ENCODE assay signal across 11 mouse cellular contexts in genomic region chr10:81027331-81027730, GRCm38 (mm10). TPM values are rescaled to one million over a fixed set of nuclear protein-coding genes. Genes with fewer than 3 reads are reported as not detected.
DNase-seq lines count a peak whose midpoint lies in the region; ATAC-seq lines count a peak whose summit lies in the region.
"Had no signal": no experiment of that assay in that cellular context is flagged by ENCODE, and none has a peak within 500 bp of the region (broad histone marks: within the 10 kb centered on the region; RNA-seq: fewer than 3 reads in every experiment).

No protein-coding gene starts in this region.

- H3K27ac ChIP-seq in heart, embryonic 11.5 days (ENCODE audit: low read depth, low read length): 0 out of 2 replicates have a peak overlapping the region, but pooled peaks have one; percentile 22
- H3K27ac ChIP-seq: embryonic facial prominence, embryonic 15.5 days had no signal

- no peak overlapping the region for H3K9ac ChIP-seq in heart, embryonic 11.5 days (ENCODE audit: low read depth, low read length)
- H3K9ac ChIP-seq: embryonic facial prominence, embryonic 15.5 days had no signal

- H3K4me3 ChIP-seq in heart, embryonic 11.5 days (ENCODE audit: low read depth, low read length): no peak overlapping the region
- H3K4me3 ChIP-seq: embryonic facial prominence, embryonic 15.5 days had no signal

- WGBS in heart, embryonic 11.5 days (ENCODE audit: insufficient replicate concordance): 57% methylated on average over 4 of the region's 4 CpGs

- H3K36me3 ChIP-seq in heart, embryonic 11.5 days (ENCODE audit: control insufficient read depth, insufficient read depth, low read length): 0 out of 2 replicates have a peak, but pooled peaks cover 2% of the 10 kb centered on the region

- intact Hi-C loops in heart, postnatal 25 days (cut with DNase I): no loop called here

- H3K4me1 ChIP-seq in heart, embryonic 11.5 days (ENCODE audit: control insufficient read depth, insufficient read depth, low read length): peaks cover 10% of the 10 kb centered on the region; the same call in 1 of the 2 replicates

- DNase-seq in heart, adult 18-20 months: peak; percentile 48 to 65
- no peak for DNase-seq in heart, postnatal 25 days (ENCODE audit: low spot score)
- peak; percentile 93 for DNase-seq in NIH3T3 (ENCODE audit: low read depth)
- DNase-seq in cerebellum, adult 8-10 months: peak; percentile 81
- no peak for DNase-seq in layer of hippocampus, postnatal 25 days (ENCODE audit: extremely low spot score in 1 of 2, low spot score in 1 of 2)
- DNase-seq in kidney, adult 8-10 months: no peak
- DNase-seq: kidney, postnatal 36 days had no signal

- H3K4me2 ChIP-seq in heart, embryonic 11.5 days: no peak overlapping the region
- H3K4me2 ChIP-seq: embryonic facial prominence, embryonic 15.5 days had no signal

- ATAC-seq in heart, embryonic 11.5 days (replicated peaks; ENCODE audit: insufficient number of reproducible peaks, low FRiP score, low TSS enrichment): no peak
- no peak for ATAC-seq in megakaryocyte, adult 5-6 weeks (ENCODE audit: poor library complexity, severe bottlenecking)

- H3K27me3 ChIP-seq in heart, embryonic 11.5 days (ENCODE audit: control insufficient read depth, insufficient read depth, low read length): peaks cover 34% of the 10 kb centered on the region

- no peaks in the 10 kb centered on the region for H3K9me3 ChIP-seq in heart, embryonic 11.5 days (replicated peaks; ENCODE audit: control insufficient read depth, low read length)
- H3K9me3 ChIP-seq: embryonic facial prominence, embryonic 15.5 days had no signal

RNA-seq across cellular contexts. Expression of gene Diras1, which starts 1.9 kb away (rescaled TPM):
- not detected for total RNA-seq in heart, adult 18-20 months (2021)
- total RNA-seq in heart, postnatal 25 days (2021): not detected
- polyA plus RNA-seq in heart, embryonic 11.5 days (2014; fragmentation: Nextera tagmentation; extraction: Ambion mirVana): 0.13 TPM in 1 of 2 replicates, not detected in the other
- not detected in 2 replicates for total RNA-seq in megakaryocyte, adult 5-6 weeks (2015)
- 0.20 TPM in 1 of 2 replicates, not detected in the other for total RNA-seq in megakaryocyte, adult 5-6 weeks (2017)
- 100 to 1,000 TPM in 1 of 2 experiments, 10 to 100 TPM in 1; 98.7 to 103 TPM for total RNA-seq in layer of hippocampus, postnatal 25 days (2021)
- total RNA-seq: liver, adult 2 months had no signal
- polyA plus RNA-seq: liver, adult 2 months had no signal

RNA-seq across cellular contexts. Expression of gene Slc39a3, which starts 9.9 kb away (rescaled TPM):
- total RNA-seq in heart, adult 18-20 months (2021): 10 to 100 TPM; 12.8 to 14.2 TPM
- total RNA-seq in heart, postnatal 25 days (2021): 10 to 100 TPM; 14.0 to 14.3 TPM
- 3.9 and 4.1 TPM in 2 replicates for polyA plus RNA-seq in heart, embryonic 11.5 days (2014; fragmentation: Nextera tagmentation; extraction: Ambion mirVana)
- total RNA-seq in megakaryocyte, adult 5-6 weeks (2015): 3.9 and 6.0 TPM in 2 replicates
- total RNA-seq in megakaryocyte, adult 5-6 weeks (2017): 6.2 and 10.2 TPM in 2 replicates
- total RNA-seq in layer of hippocampus, postnatal 25 days (2021): 10 to 100 TPM; 67.5 to 74.9 TPM

RNA-seq across cellular contexts. Expression of gene Gng7, which starts 12.6 kb away (rescaled TPM):
- 1 to 10 TPM in 1 of 2 experiments, under 1 TPM in 1; 0.82 to 1.3 TPM for total RNA-seq in heart, adult 18-20 months (2021)
- total RNA-seq in heart, postnatal 25 days (2021): under 1 TPM; 0.13 to 0.34 TPM
- polyA plus RNA-seq in heart, embryonic 11.5 days (2014; fragmentation: Nextera tagmentation; extraction: Ambion mirVana): 1.4 TPM in 2 replicates
- total RNA-seq in megakaryocyte, adult 5-6 weeks (2015): 0.11 TPM in 1 of 2 replicates, not detected in the other
- total RNA-seq in megakaryocyte, adult 5-6 weeks (2017): 0.26 TPM in 1 of 2 replicates, not detected in the other
- 100 to 1,000 TPM; 180 to 184 TPM for total RNA-seq in layer of hippocampus, postnatal 25 days (2021)

RNA-seq across cellular contexts. Expression of gene Sgta, which starts 32.6 kb away (rescaled TPM):
- total RNA-seq in heart, adult 18-20 months (2021): 100 to 1,000 TPM in 1 of 2 experiments, 10 to 100 TPM in 1; 99.5 to 102 TPM
- total RNA-seq in heart, postnatal 25 days (2021): 10 to 100 TPM; 86.7 to 93.2 TPM
- 130 and 159 TPM in 2 replicates for polyA plus RNA-seq in heart, embryonic 11.5 days (2014; fragmentation: Nextera tagmentation; extraction: Ambion mirVana)
- total RNA-seq in megakaryocyte, adult 5-6 weeks (2015): 30.3 and 30.7 TPM in 2 replicates
- 33.3 and 38.7 TPM in 2 replicates for total RNA-seq in megakaryocyte, adult 5-6 weeks (2017)
- total RNA-seq in layer of hippocampus, postnatal 25 days (2021): 100 to 1,000 TPM; 171 to 178 TPM

RNA-seq across cellular contexts. Expression of gene Thop1, which starts 42.5 kb away (rescaled TPM):
- 10 to 100 TPM; 12.8 to 14.8 TPM for total RNA-seq in heart, adult 18-20 months (2021)
- total RNA-seq in heart, postnatal 25 days (2021): 10 to 100 TPM; 12.3 to 13.2 TPM
- 30.9 and 31.1 TPM in 2 replicates for polyA plus RNA-seq in heart, embryonic 11.5 days (2014; fragmentation: Nextera tagmentation; extraction: Ambion mirVana)
- 0.82 and 1.5 TPM in 2 replicates for total RNA-seq in megakaryocyte, adult 5-6 weeks (2015)
- total RNA-seq in megakaryocyte, adult 5-6 weeks (2017): 3.4 and 4.3 TPM in 2 replicates
- 10 to 100 TPM; 51.3 to 54.6 TPM for total RNA-seq in layer of hippocampus, postnatal 25 days (2021)

Comparison
In these comparisons a context has a peak if more than half of its experiments do, and no peak if none do; other contexts are left out.
1. DNase-seq: peak in heart, adult 18-20 months (2 of 2), NIH3T3 (single experiment) and cerebellum, adult 8-10 months (single experiment); none in heart, postnatal 25 days (single experiment), layer of hippocampus, postnatal 25 days (0 of 2) and kidney, adult 8-10 months (0 of 2).
2. RNA of gene Diras1, which starts 1.9 kb away (total RNA-seq): 98.7 to 103 TPM in layer of hippocampus, postnatal 25 days; not detected in heart, postnatal 25 days, not detected in heart, adult 18-20 months and 0.20 TPM in megakaryocyte, adult 5-6 weeks; every median in the first group is over 10 times any median in the second.
3. RNA of gene Slc39a3, which starts 9.9 kb away (total RNA-seq): 67.5 to 74.9 TPM in layer of hippocampus, postnatal 25 days; 14.0 to 14.3 TPM in heart, postnatal 25 days, 12.8 to 14.2 TPM in heart, adult 18-20 months and 3.9 to 10.2 TPM in megakaryocyte, adult 5-6 weeks; every median in the first group is over 4 times any median in the second.
4. RNA of gene Gng7, which starts 12.6 kb away (total RNA-seq): 180 to 184 TPM in layer of hippocampus, postnatal 25 days; 0.82 to 1.3 TPM in heart, adult 18-20 months, 0.13 to 0.34 TPM in heart, postnatal 25 days and 0.11 to 0.26 TPM in megakaryocyte, adult 5-6 weeks; every median in the first group is over 10 times any median in the second.